Mouse (Mus musculus) neural tube, embryonic 10.5 days (tissue): Measurements from ENCODE around the gene Bcl2.

Experiments
- DNase-seq: peaks from one replicate; pipeline ENCODE4 v3.0.0-alpha.2; 2017; ENCODE audit warnings: low spot score; ENCODE audit errors: extremely low spot score

Bcl2 gene

DNA sequence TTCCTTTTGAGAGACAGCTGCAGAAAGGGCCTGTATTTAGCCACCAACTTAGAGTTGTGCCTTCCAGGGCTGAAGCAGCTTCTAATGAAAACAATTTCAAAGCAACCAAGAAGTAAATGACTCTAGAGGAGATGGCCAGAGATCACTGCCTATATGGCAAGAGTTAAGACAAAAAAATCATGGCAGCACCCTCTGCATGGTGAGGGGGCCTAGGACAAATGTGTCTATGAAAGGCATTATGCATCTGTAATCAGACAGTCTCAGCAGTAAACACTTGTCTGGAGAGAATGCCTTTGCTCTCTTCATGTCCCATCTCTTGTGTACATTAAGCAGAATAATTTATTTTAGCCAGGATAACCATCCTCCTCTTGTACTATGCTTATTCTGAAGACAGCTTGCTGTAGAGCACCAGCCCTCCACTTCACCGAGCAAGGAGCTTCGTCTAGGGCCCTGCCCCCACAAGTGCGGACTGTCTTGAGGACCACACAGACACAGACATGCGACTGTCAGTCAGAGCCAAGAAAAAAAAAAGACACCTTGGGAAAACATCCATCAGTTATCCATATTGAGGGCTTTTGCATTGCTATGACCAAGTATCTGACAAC lies 126.1 kb downstream of the Bcl2 start:
- DNase-seq: no peak

DNA sequence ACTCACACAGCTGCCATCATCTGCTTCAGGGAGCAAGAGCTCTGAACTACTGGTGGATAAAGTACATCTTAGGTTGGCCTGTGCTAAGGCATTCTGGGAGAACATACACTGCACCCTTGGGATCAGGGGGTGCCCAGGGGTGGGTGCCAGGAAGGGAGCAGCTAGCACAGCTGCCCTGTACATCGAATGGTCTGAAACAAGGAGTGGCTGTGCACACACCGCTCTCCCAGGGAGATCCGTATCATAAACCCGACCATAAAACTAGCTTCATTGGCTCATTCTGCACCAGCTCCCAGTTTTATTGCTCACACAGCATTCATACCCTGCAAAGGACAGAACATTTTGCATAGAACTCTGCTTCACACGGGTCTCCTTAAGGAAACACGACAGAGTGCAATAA lies 127.3 kb downstream of the Bcl2 start:
- DNase-seq: no peak

DNA sequence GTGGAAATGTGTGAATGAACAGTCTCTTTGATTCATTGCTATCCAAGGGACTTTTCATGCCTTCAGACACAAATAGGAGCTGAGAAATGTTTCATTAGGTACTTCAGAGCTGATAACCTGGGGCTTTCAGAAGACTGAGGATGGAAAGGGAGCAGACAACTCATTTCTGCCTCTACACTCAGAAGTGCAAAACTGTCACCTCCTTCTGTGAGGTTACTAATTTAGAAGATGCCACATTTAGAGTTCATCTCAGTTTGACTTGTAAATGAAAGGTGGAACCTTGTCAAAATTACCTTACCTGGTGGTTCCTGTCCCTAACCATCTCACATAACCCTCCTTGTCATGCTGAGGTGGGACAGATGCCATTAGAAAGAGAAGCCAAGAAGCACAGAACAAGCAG lies 128.7 kb downstream of the Bcl2 start:
- no peak for DNase-seq

DNA sequence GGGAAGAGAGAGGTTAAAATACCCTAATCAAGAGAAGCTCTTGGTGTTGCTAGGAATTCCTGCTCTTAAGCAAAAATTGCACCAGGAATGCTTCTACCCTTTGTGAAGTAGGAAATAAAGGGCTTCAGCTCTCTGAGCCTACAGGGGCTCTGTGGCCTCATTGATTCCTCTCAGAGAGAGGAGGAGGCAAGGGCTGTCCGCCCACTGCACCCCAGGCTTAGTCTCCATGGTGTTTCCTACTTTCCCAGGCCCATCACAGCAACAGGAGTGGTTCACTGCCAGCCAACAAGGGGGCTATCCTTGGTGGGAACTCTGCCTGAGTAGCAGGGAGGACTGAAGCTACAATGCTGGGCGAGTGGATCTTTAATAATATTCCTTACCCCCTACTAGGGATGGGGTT lies 129.2 kb downstream of the Bcl2 start:
- no peak for DNase-seq

DNA sequence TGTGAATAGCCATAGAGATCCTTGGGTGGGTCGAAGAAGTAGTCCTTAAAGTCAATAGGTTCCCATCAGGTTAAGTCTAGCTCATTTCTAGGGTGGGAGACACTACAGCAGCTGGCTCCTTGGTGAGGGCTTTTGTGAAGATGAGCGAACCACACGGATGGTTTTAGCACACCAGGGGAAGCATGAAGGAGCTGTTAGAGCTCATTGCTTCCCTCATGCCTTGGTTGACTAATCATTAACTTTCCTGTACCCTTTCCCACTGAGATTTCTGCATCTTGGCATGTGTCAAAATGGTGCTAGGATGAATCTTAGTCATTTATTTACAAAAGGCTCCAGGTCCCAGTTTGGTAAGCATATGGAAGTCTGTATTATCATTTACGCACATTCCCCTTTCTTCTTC lies 129.8 kb downstream of the Bcl2 start:
- no peak for DNase-seq

DNA sequence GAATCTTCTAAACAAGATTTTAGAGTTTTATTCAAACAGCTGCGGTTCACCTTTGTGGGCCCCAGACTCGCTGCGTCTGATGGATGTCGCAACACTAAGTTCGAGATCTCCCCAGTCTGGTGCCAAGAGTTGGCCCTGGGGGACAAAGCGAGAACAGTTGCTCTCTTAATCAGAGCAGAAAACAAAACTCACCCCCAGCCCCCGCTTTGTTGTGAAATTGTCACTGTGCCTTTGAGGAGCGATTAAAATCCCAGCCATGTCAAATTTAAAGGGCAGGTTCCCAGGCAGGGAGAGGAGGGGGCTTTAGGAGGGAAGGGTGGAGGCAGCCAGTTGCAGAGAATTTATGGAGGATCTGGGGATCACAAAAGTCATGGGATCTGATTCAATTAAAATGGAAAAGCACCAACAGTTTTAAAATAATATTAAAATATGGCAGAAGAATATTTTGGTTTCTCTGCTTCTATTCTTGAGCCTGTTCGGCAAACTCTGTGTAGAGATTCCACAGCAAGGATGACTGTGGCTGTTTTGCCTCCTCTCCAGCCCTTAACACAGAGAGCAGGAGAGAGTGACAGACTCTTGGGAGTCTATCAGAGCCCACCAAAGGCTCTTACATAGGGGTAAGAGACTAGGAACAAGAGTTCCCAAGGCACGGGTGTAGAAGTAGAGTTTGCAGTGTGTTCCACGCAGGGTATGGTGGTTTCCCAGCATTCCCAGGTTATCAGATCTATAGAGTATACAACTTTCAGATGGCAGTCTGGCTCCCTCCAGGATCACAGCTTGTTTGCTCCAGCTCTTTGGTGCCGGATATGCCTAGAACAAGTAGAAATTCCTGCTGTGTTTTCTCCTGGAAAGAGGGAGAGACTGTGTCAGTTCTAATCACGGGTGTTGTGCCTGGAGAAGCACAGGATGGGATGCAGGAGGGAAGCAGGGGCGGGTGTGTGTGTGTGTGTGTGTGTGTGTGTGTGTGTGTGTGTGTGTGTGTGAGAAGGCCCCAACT lies 130.5 kb downstream of the Bcl2 start:
- DNase-seq: no peak

- no peak for DNase-seq
Observed at GRCm38 (mm10) chr1:106582810-106583209, 131.3 kb downstream of the Bcl2 start.

- DNase-seq: no peak
Observed at GRCm38 (mm10) chr1:106581812-106582211, 132.3 kb downstream of the Bcl2 start.

DNA sequence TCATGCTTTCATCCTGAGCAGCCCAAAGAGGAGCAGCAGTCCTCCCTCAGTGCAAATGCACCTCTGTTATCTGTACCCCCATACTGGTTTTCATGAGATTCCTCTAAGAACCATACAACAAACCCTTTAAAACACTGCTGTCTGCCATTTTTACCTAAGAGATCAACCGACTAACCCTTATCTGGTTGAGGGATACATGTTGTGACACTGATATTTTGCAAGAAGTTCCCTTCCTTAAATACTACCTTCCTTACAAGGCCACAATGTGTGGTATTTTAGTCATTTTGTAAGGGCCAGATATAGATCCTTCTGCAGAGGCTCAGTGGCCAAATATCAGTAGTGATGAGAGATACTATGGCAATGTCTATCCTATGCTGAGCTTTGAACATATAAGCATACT lies 134.3 kb downstream of the Bcl2 start:
- no peak for DNase-seq

DNA sequence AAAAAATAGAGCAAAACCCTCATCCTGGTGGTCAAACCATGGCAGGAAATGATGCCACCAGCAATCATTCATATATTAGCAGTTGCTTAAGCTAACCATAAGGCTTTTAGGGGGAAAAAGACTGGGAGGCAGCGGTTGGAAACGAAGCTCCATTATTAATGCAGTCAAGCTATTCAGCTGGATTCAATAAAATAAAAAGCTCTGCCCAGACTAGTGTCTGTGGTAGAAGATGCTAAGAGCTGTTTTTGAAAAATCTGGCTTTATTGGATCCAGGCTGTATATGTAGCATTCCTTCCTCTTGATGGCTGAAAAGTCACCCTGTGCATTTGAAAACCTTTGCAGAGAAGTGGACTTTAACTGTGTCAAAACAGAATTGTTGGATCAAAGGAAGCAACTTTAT lies 141.6 kb downstream of the Bcl2 start:
- no peak for DNase-seq

DNA sequence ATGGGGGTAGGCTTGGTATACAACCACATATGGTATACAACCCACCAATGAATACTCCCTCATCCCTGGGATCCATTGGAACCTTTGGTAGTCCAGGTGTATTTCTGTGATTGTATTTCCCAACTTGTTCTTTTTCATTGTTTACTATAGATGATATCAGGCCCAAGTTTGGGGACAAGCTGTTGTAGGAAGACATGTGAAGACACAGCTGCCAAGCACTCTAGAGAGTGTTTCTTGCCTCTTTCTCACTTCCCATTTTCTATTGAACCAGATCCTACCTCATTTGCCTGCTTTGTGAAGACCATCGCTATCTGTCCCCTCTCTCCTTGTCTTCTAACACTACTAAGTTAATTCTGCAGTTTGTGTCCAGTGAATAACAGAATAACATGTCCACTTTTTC lies 143.2 kb downstream of the Bcl2 start:
- no peak for DNase-seq

DNA sequence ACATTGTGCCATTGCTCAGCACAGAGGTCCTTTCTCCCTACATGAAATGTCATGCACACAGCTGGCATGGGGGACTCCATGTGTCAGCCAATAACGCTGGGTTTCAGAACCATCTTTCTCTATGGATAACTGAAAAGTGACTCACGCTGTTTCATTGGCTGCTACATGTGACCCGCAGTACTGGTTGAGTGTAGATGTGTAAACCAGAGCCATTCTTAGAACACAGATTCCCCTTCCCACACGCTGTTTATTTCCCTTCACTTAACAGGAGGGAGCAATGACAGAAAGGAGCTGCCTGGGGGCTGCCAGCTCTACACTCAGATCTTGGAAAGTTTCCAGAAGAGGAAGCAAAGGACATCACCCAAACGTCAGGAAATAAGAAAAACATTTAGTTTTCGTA lies 143.7 kb downstream of the Bcl2 start:
- DNase-seq: no peak

GRCm38 (mm10) chr1:106569674-106570073 lies 144.4 kb downstream of the Bcl2 start:
- no peak for DNase-seq

DNA sequence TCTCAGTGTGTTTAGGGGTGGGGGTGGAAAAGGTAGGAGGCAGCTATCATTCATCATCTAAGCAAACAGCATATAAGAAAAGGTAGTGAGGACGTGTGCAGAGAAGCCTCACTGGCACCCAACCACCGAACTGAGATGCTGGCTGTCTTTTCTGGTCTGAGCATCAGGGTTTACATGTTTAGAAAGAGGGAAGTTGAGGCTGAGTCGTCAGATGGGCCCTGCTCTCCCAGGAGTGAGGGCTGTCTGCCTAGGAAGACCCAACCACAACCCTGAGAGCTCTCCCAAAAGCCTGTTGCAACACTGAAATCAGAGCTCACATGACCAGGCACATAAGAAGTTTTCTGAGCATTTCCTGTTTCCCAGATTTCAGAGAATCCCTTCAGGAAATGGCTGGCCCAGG lies 145.2 kb downstream of the Bcl2 start:
- no peak for DNase-seq

- no peak for DNase-seq
Observed at GRCm38 (mm10) chr1:106567506-106567905, 146.6 kb downstream of the Bcl2 start.

DNA sequence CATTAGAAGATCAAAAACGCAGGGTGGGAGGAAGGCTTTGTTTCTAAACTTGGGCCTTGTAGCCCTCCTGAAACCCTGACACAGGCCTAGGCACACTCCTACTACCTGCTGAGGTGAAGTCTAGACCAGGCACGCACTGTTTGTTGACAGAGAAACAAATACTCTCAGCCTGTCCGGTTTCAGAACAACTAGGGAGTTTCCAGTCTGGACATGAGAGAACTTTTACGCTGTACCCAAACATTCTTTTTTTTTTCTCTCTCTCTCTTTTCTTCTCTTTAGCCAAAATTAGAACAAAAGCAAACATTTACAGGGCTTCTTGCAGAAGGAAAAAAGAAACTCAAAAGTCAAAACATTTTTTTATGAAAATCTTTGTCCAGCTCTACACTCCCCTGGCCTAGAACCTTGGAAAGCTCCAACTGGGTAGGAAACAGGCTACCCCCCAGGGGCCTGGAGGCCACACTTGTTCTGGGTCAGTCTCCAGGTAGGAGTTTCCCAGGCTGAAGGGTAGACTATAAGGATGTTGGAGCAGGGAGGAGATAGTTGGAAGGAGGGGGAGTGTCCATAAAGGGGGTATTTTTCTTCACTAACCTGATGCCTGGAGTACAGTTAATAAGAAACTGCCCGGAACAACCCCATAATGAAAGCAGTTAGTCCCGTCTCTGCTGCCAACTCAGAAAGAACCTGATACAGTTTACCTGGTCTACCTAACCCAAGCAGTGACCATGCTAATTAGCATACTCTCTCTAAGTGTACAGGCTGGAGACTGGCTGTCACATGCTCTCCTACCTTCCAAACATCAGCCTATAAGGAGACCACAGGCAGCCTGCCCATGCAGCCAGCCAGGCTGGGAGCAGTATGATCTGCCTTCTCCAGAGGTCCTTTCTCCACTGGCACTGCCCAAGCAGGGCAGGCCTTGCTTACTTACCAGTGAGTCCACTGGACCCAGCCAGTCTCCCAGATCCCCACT lies 147.7 kb downstream of the Bcl2 start:
- no peak for DNase-seq

- no peak for DNase-seq
Observed at GRCm38 (mm10) chr1:106565238-106565637, 148.8 kb downstream of the Bcl2 start.

DNA sequence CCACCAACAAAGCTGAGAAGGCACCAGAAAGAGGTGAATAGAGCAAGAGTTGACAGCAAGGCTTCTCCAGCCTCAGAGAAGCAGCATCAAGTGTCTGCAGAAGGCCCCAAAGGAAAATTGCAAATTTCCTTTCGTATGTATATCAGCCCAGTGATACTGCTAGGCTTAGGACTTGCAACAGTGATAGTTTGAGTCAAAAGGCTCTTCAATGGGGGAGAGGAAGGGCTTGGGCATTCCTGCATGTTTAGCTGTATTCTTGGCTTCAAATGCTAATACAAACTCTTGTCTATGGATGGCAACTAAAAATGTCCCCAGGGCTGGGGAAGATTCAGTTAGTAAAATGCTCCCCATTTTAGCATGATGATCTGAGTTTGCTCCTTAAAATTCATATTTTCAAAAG lies 149.6 kb downstream of the Bcl2 start:
- DNase-seq: no peak

- DNase-seq: no peak
Observed at GRCm38 (mm10) chr1:106562751-106563150, 151.3 kb downstream of the Bcl2 start.

DNA sequence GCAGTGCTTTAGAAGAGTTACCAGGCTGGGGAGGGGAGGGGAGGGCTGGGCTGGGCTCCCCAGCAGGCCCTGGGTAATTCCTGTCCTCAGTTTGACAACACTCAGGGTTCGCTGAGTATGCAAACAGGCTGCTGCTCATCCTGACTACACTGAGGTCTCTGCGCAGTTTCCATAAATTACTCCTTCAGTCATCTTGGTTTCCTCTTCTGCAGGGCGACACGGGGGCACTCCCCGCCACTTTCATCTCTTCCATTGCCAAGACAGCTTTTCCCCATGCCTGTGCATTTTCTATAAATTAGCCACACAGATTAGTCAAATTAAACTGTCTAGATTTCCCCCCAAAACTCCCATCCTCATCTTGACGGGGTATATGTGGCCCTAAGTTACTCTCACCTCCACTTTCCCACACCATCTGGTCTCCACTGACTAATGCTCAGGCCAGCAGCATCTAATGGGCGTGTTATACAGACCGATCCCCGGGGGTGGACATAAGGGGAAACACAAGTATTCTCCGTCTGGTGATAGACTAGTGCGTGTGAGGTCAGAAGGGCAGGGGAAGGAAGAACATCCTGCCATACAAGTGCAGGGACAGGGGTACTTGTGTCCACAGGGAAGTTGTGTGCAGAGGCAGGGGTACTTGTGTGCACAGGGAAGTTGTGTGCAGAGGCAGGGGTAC lies 152.9 kb downstream of the Bcl2 start:
- DNase-seq: no peak

DNA sequence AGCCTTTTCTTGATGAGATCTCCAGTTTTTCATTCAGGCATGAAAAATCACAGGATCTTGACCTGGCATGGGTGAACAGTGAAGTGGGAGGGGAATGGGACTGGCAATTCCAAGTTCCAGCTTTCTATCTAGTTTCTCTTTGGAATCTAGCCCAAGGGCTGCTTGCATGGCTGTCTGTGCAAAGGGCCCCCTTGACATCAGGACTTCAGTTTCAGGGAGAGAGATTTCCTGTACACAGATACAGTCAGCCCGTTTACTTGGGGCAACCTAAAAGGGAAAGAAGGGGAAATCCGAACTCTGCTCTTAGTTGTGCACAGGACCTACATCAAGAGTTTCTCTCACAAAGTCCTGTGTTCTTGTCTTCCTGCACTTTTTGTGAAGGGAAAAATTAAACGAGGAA lies 154.0 kb downstream of the Bcl2 start:
- DNase-seq: no peak
